Mouse (Mus musculus) ES-E14 (cell line): Measurements from ENCODE around the gene Poc1a.

ENCODE experiments used
- HCFC1 ChIP-seq: IDR thresholded peaks from 2 replicates; pipeline ENCODE4 v1.6.1; 2012; ENCODE audit warnings: low read length, inconsistent platforms, borderline replicate concordance; ENCODE audit not compliant: insufficient read depth
- MAFK ChIP-seq: IDR thresholded peaks from 2 replicates; pipeline ENCODE4 v1.6.1; 2014; ENCODE audit warnings: mild to moderate bottlenecking, low read depth, low read length, inconsistent platforms; ENCODE audit not compliant: insufficient read depth
- ZNF384 ChIP-seq: IDR thresholded peaks from 2 replicates; pipeline ENCODE4 v1.6.1; 2012; ENCODE audit warnings: low read depth, low read length, inconsistent platforms

DNA sequence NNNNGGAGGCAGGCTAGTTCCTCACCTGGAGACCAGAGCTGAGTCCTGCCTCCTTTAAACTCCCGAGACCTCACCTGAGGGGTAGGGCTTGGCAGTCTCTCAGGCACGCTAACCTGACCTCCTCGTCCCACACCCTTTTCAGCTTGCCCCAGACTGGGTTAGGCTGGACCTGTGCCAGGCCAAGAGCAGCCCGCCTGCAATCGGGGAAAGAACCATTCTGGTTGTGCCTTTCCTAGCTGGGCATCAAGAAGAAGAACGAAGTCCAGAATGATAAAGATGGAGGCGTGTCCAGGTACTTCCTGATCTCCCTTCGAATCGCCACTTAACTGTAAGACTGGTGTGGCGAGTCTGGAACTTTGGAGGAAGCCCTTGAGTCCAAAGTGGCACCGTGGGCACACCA is 31.3 kb upstream of the Poc1a start:
- TF ChIP-seq HCFC1 (no peak), MAFK (no peak), ZNF384 (no peak)
